Mouse (Mus musculus): ENCODE measurements around the gene Eefsec. TPM values are rescaled to one million over a fixed set of nuclear protein-coding genes. Genes with fewer than 3 reads are reported as not detected.

Gene Eefsec
- total and polyA plus RNA-seq, 3 experiments = 27.5 to 378 (median 40.7) TPM

- no peak for TF ChIP-seq MAX (IDR thresholded peaks at IDR 0.05; ENCODE audit: low read length)
Measured at GRCm38 (mm10) chr6:88254082-88254481, 192.3 kb downstream of the Eefsec start (continued).

- Histone ChIP-seq H3K27ac (ENCODE audit: control insufficient read depth, low read depth, low read length) (peak overlapping the region; percentile 72), H3K27me3 (ENCODE audit: control insufficient read depth in 1 of 2, insufficient read depth in 2 of 2, low read length in 2 of 2) (no peaks in the 10 kb centered on the region), H3K9me3 (replicated peaks; ENCODE audit: insufficient read depth, low read length) (no peaks in the 10 kb centered on the region), H3K4me1 (ENCODE audit: control insufficient read depth in 1 of 2, insufficient read depth in 2 of 2, low read length in 2 of 2) (peaks cover 42 to 83% of the 10 kb centered on the region in 2 experiments), H3K79me2 (ENCODE audit: control insufficient read depth, insufficient read depth, low read length, poor library complexity) (no peaks in the 10 kb centered on the region), H3K4me3 (ENCODE audit: control insufficient read depth in 1 of 2, insufficient read depth in 1 of 2, low read depth in 2 of 2, low read length in 2 of 2) (no peak overlapping the region), H3K36me3 (ENCODE audit: control insufficient read depth in 1 of 2, insufficient read depth in 2 of 2, low read length in 2 of 2) (peaks cover 0 to 56% of the 10 kb centered on the region in 2 experiments; a peak in 2 of 4 replicates), H3K9ac (ENCODE audit: control insufficient read depth, low read depth, low read length, poor library complexity, severe bottlenecking) (peak overlapping the region; percentile 44)
- no peak for TF ChIP-seq JUND (IDR thresholded peaks at IDR 0.05; ENCODE audit: low read depth, low read length)
- no peak for TF ChIP-seq GABPA (IDR thresholded peaks at IDR 0.05; ENCODE audit: low read depth, low read length)
- peak; percentile 40; the same call in 1 of the 2 replicates for TF ChIP-seq ELF1 (IDR thresholded peaks at IDR 0.05; ENCODE audit: low read depth, low read length)
- peak; percentile 79 for TF ChIP-seq ETS1 (IDR thresholded peaks at IDR 0.05; ENCODE audit: low read depth, low read length)
- TF ChIP-seq CHD2 (IDR thresholded peaks at IDR 0.05; ENCODE audit: low read length) = no peak
- TF ChIP-seq USF1 (IDR thresholded peaks at IDR 0.05; ENCODE audit: low read depth, low read length) = peak; percentile 47; the same call in 1 of the 2 replicates
- TF ChIP-seq MAZ (IDR thresholded peaks at IDR 0.05; ENCODE audit: low read depth, low read length) = no peak
- TF ChIP-seq MYB (IDR thresholded peaks at IDR 0.05; ENCODE audit: low read depth, low read length) = peak; percentile 86
- TF ChIP-seq E2F4 (IDR thresholded peaks at IDR 0.05; ENCODE audit: borderline replicate concordance, low read depth, low read length) = no peak
- 0 out of 2 replicates have a peak, but pooled peaks have one; percentile 32 for TF ChIP-seq HCFC1 (IDR thresholded peaks at IDR 0.05; ENCODE audit: low read depth, low read length)
- TF ChIP-seq TCF12 (IDR thresholded peaks at IDR 0.05; ENCODE audit: low read depth, low read length) = peak; percentile 94
- peak; percentile 89 for TF ChIP-seq SIN3A (IDR thresholded peaks at IDR 0.05; ENCODE audit: low read length)
- TF ChIP-seq TAL1 (IDR thresholded peaks at IDR 0.05; ENCODE audit: low read length) = peak; percentile 72
- peak; percentile 27 for TF ChIP-seq MAX (IDR thresholded peaks at IDR 0.05; ENCODE audit: low read length)
- no peak for TF ChIP-seq ZNF384 (IDR thresholded peaks at IDR 0.05; ENCODE audit: low read depth, low read length)
- TF ChIP-seq MXI1 (IDR thresholded peaks at IDR 0.05; ENCODE audit: low read depth, low read length) = peak; percentile 68
- peak in 1 of 2 experiments; percentile 38; a peak in 1 of 4 replicates for TF ChIP-seq POLR2A (IDR thresholded peaks at IDR 0.05; ENCODE audit: control insufficient read depth in 1 of 2, insufficient read depth in 1 of 2, low read depth in 1 of 2, low read length in 2 of 2, poor library complexity in 1 of 2)
- peak; percentile 42; the same call in 1 of the 2 replicates for TF ChIP-seq MAFK (IDR thresholded peaks at IDR 0.05; ENCODE audit: borderline replicate concordance, low read depth, low read length)
- peak; percentile 47; the same call in 1 of the 2 replicates for TF ChIP-seq BHLHE40 (IDR thresholded peaks at IDR 0.05; ENCODE audit: borderline replicate concordance, low read depth, low read length)
- TF ChIP-seq GATA1 (IDR thresholded peaks at IDR 0.05; ENCODE audit: low read depth, low read length) = peak; percentile 83
- peak; percentile 91 to 97 for TF ChIP-seq EP300 (IDR thresholded peaks at IDR 0.05; ENCODE audit: low read depth in 1 of 2, low read length in 2 of 2)
- TF ChIP-seq MEF2A (IDR thresholded peaks at IDR 0.05; ENCODE audit: extremely low read depth, insufficient replicate concordance, low read depth, low read length, poor library complexity, severe bottlenecking) = peak; percentile 55; the same call in 1 of the 2 replicates
- no peak for TF ChIP-seq CTCF (IDR thresholded peaks at IDR 0.05 in 2 of 3, conservative IDR thresholded peaks at IDR 0.05 in 1 of 3; ENCODE audit: control insufficient read depth in 1 of 3, insufficient read depth in 1 of 3, low read depth in 2 of 3, low read length in 3 of 3, poor library complexity in 1 of 3, severe bottlenecking in 1 of 3)
- TF ChIP-seq MYC (IDR thresholded peaks at IDR 0.05; ENCODE audit: low read depth, low read length) = peak; percentile 26; the same call in 1 of the 2 replicates
- peak; percentile 76 for DNase-seq (ENCODE audit: low read depth, low spot score)
Measured at GRCm38 (mm10) chr6:88251798-88252478, 194.4 kb downstream of the Eefsec start.
